Mouse (Mus musculus) hematopoietic multipotent progenitor cell, adult 10-12 weeks (in vitro differentiated cells): ENCODE data around the gene Tmem45a. TPM values are rescaled to one million over a fixed set of nuclear protein-coding genes. Genes with fewer than 3 reads are reported as not detected.

Source experiments
- polyA plus RNA-seq: library from polyadenylated mRNA; stranded (reverse); fragments of >175 nt; gene quantifications from 2 replicates; pipeline ENCODE4 v1.2.3, GENCODE M21; 2012; ENCODE audit warnings: low replicate concordance

The Tmem45a gene
- not detected in 2 replicates for polyA plus RNA-seq

DNA sequence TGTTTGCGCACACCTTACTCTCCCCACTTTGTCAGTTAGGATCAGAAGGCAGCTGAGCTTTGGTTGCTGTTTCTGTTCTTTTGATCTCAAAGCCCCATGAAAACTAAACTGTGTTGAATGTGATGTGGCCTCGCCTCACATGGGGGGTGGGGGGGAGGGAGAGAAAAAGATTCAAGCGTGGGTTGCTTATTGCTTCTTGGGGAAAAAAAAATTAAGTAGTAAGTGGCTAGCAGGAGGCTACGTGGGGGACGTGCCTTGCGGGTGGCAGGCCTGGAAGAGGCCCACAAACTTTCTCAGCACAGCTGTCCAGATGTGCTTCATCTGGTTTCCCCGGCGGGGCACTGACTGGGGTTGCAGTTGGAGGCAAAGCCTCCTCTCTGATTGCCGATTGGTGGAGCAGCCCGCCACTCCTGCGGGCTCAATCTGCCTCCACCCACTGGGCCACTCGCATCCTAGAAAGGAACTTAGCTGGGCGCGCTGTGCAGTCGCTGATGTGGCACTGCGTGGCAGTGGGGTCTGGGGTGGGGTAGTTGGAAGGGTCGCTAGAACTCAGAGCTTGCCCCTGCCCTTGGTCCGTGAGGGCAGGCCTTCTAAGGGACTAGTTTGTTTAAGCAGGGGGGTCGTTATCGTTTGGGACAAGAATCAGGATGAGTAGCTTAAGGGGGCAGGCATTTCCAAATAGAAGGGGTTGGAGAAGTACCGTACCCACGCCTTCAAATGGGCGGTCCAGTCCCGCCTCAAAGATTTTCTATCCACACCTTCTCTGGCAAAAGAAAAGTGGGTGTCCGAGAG, at the start of gene Tmem45a:
Gene Tmem45a (minus strand): TSS at position 343 of the 792 bp plus-strand sequence.

DNA sequence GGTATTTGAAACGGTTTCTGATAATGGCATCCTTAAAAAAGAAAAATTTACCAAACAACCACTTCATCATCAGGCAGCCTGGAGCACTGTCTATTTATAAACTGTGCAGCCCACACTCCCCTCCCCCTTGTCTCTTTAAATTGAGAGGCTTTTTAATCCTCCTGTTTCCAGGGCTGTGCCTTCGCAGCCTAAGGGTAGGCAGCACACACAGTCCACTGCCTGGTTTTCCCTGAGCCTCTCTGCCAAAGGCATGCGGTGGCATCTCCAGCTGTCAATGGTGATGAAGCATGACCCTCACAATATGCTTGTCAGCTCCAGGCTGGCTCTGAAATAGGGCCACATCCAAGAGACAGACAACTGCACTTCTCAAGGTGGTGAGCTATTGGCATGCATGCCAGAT, 42.1 kb upstream of the Tmem45a start, which contains the start of gene Lnp1:
Gene Lnp1 (minus strand): TSS at position 39 of the 400 bp plus-strand sequence.

DNA sequence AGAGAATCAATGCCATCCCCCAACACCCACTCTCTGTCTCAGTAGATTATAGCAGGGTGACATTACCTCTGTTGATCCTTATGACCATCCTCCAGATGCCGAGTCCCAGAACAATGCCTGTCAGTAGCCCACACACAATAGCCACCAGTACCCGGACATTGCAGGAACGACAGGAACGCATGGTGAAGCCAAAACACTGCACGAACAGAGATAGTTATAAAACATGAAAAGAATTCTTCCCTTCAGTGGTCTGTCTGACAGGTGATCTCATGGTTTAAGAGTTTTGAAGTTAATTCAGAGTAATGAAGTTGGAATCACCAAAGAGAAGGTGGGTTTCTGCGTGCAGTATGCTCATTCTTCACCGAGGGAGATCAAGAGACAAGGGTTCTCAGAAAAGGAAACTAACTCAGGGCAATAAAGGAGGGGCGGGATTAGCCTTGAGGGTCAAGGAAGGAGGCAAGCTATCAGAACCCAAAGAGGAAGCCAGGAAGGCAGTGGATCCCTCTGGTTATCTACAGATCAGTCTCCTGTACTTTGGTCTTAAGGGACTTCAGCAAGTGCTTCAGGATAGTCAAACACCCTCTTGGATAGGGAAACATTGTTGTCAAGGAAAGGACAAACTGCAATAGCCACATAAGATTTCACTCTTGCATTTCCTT, 90.4 kb downstream of the Tmem45a start, which contains the start of gene Adgrg7:
Gene Adgrg7 (minus strand): TSS at position 375 of the 659 bp plus-strand sequence.

Other genes with a start within 250 kb of the Tmem45a start
- 20.6 and 23.0 TPM in 2 replicates for gene Tfg, start 168.7 kb downstream of the Tmem45a start, polyA plus RNA-seq
- gene Adgrg7, start 90.3 kb downstream of the Tmem45a start, polyA plus RNA-seq: 0.07 TPM in 1 of 2 replicates, not detected in the other
- gene Lnp1, start 41.9 kb upstream of the Tmem45a start, polyA plus RNA-seq: not detected in 2 replicates
- not detected in 2 replicates for gene Tmem45a2, start 185.2 kb upstream of the Tmem45a start, polyA plus RNA-seq
- 17.6 and 28.9 TPM in 2 replicates for gene Tomm70a, start 235.5 kb upstream of the Tmem45a start, polyA plus RNA-seq